Mouse (Mus musculus) left cerebral cortex, adult 11 months (tissue): Measurements from ENCODE around the gene Mapk6.
"Not testable (repeated sequence)": the region's sequence is repeated elsewhere in the genome, so short reads cannot be mapped to it uniquely, and the experiment has no call there.

ENCODE experiments used
- DNase-seq: peaks from one replicate; pipeline ENCODE4 v3.0.0; 2022; ENCODE audit warnings: low spot score

The Mapk6 gene

GRCm38 (mm10) chr9:75409852-75410378 is at the start of gene Mapk6:
Gene Mapk6, minus strand, starts transcription at chr9:75410005.
- peak; percentile 96 for DNase-seq

DNA sequence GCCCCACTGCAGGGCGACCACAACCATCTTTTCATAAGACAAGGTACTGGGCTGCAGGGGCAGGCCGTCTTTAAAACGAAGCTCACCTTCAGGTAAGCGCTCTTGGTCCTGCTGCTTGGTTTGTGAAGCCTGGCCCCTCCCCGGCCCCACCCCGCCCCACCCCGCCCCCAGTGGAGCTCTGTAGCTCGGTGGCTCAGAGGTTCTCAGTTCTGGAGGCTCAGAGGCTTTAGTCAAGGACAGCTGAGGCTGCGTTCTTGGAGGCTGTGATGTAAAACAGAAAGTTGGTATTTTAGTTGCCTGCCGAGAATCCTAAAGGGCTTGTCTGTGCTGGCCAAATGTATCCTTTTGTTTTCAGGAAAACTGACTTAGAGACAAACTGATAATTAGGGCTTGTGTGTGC is 45.9 kb upstream of the Mapk6 start:
- no peak for DNase-seq

GRCm38 (mm10) chr9:75453994-75454393 is 44.2 kb upstream of the Mapk6 start:
- DNase-seq: no peak

DNA sequence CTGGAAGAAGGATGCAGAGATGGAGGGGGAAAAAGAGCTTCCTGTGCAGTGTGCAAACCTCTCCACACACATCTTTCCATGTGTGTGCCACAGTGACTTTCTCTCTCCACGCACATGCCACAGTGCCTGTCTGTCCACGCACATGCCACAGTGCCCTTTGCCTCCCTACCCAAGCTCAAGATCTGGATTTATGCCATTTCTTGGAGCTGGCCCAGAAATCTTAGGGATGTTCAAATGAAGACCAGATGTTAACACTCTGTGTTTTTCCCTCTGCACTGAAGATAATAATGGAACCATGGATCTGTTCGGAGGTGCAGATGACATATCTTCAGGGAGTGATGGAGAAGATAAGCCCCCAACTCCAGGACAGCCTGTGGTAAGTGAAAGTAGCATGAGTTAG is 38.2 kb upstream of the Mapk6 start:
- DNase-seq: no peak

- DNase-seq: not testable (repeated sequence)
Measured at GRCm38 (mm10) chr9:75446574-75446973, 36.8 kb upstream of the Mapk6 start.

- no peak for DNase-seq
Measured at GRCm38 (mm10) chr9:75444981-75445380, 35.2 kb upstream of the Mapk6 start.

DNA sequence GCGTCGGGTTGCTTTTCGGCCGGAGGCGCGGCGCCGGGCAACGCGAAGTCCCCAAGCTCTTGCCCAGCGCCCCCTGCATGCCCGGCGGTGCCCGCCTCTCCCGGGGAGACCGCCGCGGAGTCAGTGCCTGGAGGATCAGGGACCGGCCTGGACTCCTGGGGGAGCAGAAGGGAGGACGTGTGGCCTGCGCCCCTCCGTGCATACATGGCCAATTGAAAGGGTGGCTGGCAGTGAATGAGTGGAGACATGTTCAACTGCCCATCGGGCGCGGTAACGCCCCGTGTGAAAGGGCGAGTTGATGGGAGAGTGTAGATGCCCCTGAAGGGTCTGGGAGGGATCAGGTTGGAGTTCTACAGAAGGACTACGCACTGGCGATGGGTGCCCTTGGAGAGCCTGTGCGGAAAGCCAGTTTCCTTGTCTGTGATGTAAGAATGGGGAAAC is 31.9 kb upstream of the Mapk6 start:
- DNase-seq: no peak

- DNase-seq: peak; percentile 85
Measured at GRCm38 (mm10) chr9:75440796-75441666, 31.2 kb upstream of the Mapk6 start, which contains the start of gene Leo1. Gene Leo1, plus strand, starts transcription at chr9:75441524.

DNA sequence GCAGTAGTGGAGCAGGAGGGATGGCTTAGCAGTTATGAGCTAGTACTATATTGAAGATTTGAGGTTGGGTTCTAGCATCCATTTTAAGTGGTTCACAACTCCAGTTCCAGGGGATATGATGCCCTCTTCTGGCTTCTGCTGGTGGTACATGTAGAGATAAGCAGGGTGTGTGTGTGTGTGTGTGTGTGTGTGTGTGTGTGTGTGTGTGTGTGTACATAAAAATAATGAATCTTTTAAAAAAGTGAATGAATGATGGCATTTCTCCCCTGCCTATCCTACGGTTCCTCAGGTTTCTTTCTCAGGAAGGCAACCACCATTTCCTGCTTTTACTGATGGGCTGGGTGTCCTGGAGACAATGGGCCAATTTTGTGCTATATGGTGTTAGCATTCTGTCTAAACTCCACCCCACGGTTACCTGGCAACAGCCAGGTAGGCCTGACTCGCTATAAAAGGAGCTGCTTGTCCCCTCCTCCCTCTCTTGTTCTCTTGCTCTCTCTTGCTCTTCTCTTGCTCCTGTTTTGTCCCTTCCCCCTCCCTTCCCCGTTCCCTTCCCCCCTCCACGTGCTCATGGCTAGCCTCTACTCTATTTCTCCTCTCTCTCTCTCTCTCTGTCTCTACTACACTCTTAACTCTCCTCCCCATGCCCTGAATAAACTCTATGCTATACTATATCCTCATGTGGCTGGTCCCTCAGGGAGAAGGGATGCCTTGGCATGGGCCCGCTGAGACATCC is 28.0 kb upstream of the Mapk6 start:
- DNase-seq: no peak

GRCm38 (mm10) chr9:75435918-75436317 is 26.1 kb upstream of the Mapk6 start:
- DNase-seq: peak; percentile 44

GRCm38 (mm10) chr9:75435291-75435690 is 25.5 kb upstream of the Mapk6 start:
- no peak for DNase-seq

DNA sequence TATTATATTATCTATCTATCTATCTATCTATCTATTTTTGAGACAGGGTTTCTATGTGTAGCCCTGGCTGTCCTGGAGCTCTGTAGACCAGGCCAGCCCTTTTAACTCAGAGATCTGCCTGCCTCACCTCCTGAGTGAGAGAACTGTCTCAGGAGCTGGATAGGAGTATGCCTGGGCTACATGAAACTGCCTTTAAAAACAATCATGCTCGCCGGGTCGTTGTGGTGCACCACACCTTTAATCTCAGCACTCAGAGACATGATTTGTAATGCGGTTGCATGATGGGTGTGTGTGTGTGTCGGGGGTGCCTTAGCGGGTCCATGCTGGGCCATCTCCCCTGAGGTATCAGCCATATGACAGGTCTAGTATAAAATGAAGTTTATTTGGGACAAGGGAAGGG is 25.1 kb upstream of the Mapk6 start:
- DNase-seq: no peak

GRCm38 (mm10) chr9:75434172-75434793 is 24.5 kb upstream of the Mapk6 start:
- no peak for DNase-seq

DNA sequence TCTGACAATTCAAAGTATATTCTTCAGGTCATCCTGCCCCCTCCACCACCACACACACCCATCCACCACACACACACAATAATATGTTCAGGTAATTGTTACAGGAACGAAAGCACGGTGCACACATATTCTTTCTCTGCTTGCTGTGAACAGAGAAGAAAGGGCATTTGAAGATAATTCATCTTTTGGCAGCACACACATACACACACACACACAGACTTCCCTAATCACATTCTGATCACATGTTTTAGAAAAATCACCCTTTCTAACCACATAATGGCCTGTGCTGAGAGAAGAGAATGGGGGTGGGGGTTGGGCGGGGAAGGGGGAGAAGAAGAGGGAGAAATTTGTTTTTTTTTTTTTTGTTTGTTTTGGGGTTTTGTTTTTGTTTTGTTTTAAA is 22.9 kb upstream of the Mapk6 start:
- DNase-seq: no peak

DNA sequence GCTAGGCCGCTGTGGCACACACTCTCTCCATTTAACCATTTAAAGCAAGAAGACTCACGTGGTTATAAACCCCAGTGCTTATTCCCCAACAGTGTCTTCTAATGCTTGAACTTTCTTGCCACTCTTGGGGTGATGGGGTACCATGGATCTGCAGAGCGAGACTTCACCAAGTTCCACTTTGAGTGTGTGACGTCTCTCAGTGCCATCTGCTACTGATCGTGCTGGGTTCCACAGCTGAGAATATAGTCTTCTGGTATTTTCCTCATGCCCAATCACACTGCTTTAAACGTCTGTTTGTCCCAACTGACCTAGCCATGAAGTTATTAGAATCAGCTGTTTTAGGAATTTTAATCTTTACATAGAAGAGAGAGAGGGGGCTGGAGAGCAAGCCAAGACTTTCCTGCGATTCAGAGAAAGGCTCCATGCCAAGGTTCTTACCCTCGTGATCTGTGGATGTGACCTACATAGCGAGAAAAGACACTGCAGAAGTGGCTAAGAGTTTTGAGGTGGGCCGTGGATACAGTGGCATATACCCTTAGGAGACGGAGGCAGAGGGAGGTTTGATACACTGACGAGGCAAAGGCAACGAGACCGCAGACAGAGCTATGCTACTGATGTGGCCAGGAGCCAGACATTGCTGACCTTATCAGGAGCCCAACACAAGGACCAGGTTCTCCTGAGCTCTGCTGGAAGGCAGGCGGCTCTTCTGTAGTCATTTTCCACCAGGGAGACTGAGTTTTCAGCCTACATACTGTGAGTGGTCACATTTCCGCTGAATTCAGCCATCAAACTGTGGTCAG is 21.2 kb upstream of the Mapk6 start:
- DNase-seq: no peak

DNA sequence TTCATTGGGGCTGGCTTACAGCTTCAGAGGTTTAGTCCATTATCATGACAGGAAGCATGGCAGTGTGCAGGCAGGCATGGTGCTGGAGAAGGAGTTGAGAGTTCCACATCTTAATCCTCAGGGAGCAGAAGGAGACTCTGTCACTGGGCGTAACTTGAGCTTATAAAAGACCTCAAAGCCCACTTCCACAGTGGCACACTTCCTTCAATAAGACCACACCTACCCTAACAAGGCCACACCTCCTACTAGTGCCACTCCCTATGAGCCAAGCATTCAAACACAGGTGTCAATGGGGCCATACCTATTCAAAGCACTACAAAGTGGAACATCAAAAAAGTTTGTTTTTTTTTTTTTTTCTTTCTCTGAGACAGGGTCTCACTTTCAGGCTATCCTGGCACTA is 19.9 kb upstream of the Mapk6 start:
- DNase-seq: no peak

DNA sequence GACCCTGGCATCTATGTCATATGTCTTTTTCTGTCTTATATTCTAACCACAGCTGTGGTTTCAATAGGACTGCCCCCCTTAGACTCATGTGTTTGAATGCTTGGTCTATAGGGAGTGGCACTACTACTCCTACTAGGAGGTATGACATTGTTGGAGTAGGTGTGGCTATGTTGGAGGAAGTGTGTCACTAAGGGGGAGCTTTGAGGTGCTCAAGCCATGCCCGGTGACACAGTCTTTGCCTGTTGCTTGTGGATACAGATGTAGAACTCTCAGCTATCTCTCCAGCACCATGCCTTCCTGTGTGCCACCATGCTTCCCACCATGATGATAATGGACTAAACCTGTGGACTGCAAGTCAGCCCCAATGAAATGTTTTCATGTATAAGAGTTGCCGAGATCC is 19.2 kb upstream of the Mapk6 start:
- DNase-seq: no peak

DNA sequence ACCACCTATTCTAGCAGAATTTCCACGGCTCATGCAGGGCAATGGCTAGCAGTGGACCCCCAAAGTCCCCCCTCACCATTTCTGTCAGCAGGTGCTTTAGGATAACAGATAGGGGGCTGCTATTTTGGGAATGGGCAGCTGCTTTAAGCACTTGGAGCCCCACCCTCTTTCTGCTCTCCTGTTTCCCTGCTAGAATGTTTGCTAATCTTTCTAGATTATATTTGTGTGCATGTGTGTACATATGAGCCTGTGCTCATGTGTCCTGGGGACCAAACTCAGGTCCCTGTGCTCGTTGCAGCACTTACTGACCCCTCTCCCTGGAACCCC is 18.4 kb upstream of the Mapk6 start:
- DNase-seq: no peak

- DNase-seq: no peak
Measured at GRCm38 (mm10) chr9:75427366-75428273, 17.8 kb upstream of the Mapk6 start.

GRCm38 (mm10) chr9:75425796-75426391 is 16.1 kb upstream of the Mapk6 start:
- no peak for DNase-seq
